Mouse (Mus musculus) C2C12 (cell line): ENCODE measurements around the gene Kif4. TPM values are rescaled to one million over a fixed set of nuclear protein-coding genes. Genes with fewer than 3 reads are reported as not detected.

Experiments used
- H3K27me3 ChIP-seq: one replicate; pipeline ENCODE4 v1.6.1; 2011; ENCODE audit not compliant: control insufficient read depth, insufficient read depth, insufficient read length
- H3K36me3 ChIP-seq: one replicate; pipeline ENCODE4 v1.6.1; 2011; ENCODE audit not compliant: control insufficient read depth, insufficient read depth
- H3K4me3 ChIP-seq: one replicate; pipeline ENCODE4 v1.5.1; 2011; ENCODE audit warnings: mild to moderate bottlenecking, control low read depth; ENCODE audit not compliant: poor library complexity, insufficient read depth, severe bottlenecking
- H3K79me2 ChIP-seq: one replicate; pipeline ENCODE4 v1.6.1; 2011; ENCODE audit not compliant: control insufficient read depth, insufficient read depth
- H3K79me3 ChIP-seq: one replicate; pipeline ENCODE4 v1.6.1; 2011; ENCODE audit warnings: low read depth, control low read depth
- H3ac ChIP-seq: one replicate; pipeline ENCODE3; 2011; ENCODE audit warnings: low read depth; ENCODE audit not compliant: control insufficient read depth, insufficient read length
- CEBPB ChIP-seq: IDR thresholded peaks from one replicate; pipeline ENCODE4 v1.6.1; 2011; ENCODE audit warnings: low read depth, mild to moderate bottlenecking, control low read depth, moderate library complexity
- CTCF ChIP-seq: IDR thresholded peaks from one replicate; pipeline ENCODE4 v1.5.1; 2011; ENCODE audit not compliant: control insufficient read depth, insufficient read depth, insufficient read length
- FOSL1 ChIP-seq: IDR thresholded peaks from one replicate; pipeline ENCODE4 v1.8.0; 2011; ENCODE audit warnings: mild to moderate bottlenecking, low read length; ENCODE audit not compliant: poor library complexity, insufficient read depth, severe bottlenecking
- MAX ChIP-seq: IDR thresholded peaks from one replicate; pipeline ENCODE4 v1.6.1; 2011; ENCODE audit warnings: mild to moderate bottlenecking, control low read depth
- MYOD1 ChIP-seq: IDR thresholded peaks from one replicate; pipeline ENCODE4 v1.6.1; 2011; ENCODE audit warnings: low read depth; ENCODE audit not compliant: control insufficient read depth, insufficient read length
- MYOG ChIP-seq: IDR thresholded peaks from one replicate; pipeline ENCODE4 v1.6.1; 2011; ENCODE audit not compliant: control insufficient read depth, insufficient read length; ENCODE audit errors: extremely low read depth
- USF1 ChIP-seq: IDR thresholded peaks from one replicate; pipeline ENCODE4 v1.6.1; 2011; ENCODE audit warnings: low read depth, mild to moderate bottlenecking, control low read depth, moderate library complexity
- long read RNA-seq, 2 experiments: library from polyadenylated mRNA; unstranded; transcript quantifications; one replicate each; pipeline ENCODE4 v2.0.0; 2019 to 2020
- polyA plus RNA-seq: library from polyadenylated mRNA; unstranded; fragments of >200 nt; fragmentation: generic; extraction: Trizol; gene quantifications from one replicate; pipeline ENCODE4 v1.2.1, GENCODE M21; 2012; ENCODE audit warnings: missing spikeins

Gene Kif4
- polyA plus RNA-seq, result 14.2 TPM
- long read RNA-seq, experiment 1, full-length matches to known transcripts, result 1 of 10 reads
- long read RNA-seq, experiment 1, partial matches to known transcripts, result 8 of 10 reads
- long read RNA-seq, experiment 1, other reads (novel, unspliced or antisense), result 1 of 10 reads
- long read RNA-seq, experiment 2, full-length matches to known transcripts, result 127 of 184 reads
- long read RNA-seq, experiment 2, partial matches to known transcripts, result 19 of 184 reads
- long read RNA-seq, experiment 2, other reads (novel, unspliced or antisense), result 38 of 184 reads

- Histone ChIP-seq H3K4me3 (peak within 1 kb of the TSS; percentile 60), H3K36me3 (peaks cover 17% of the 10 kb centered on the region), H3ac (peak within 1 kb of the TSS; percentile 83), H3K79me3 (peaks cover 41% of the 10 kb centered on the region), H3K79me2 (peaks cover 53% of the 10 kb centered on the region), H3K27me3 (no peaks in the 10 kb centered on the region)
- TF ChIP-seq MYOD1 (no peak), CEBPB (no peak), USF1 (no peak), FOSL1 (no peak), MAX (no peak), CTCF (no peak), MYOG (no peak)
Observed at GRCm38 (mm10) chrX:100625546-100625801, at the start of gene Kif4. Gene Kif4, plus strand, starts transcription at chrX:100625737.

- H3K27me3 ChIP-seq, result peaks cover 5% of the 10 kb centered on the region
- TF ChIP-seq MYOG, result no peak
- no peak for TF ChIP-seq MYOD1
- no peak for TF ChIP-seq CTCF
- TF ChIP-seq MAX, result no peak
- TF ChIP-seq CEBPB, result no peak
- TF ChIP-seq FOSL1, result no peak
- no peak for TF ChIP-seq USF1
Observed at GRCm38 (mm10) chrX:100594791-100595190, 30.7 kb upstream of the Kif4 start, which contains the start of gene P2ry4. Gene P2ry4, minus strand, starts transcription at chrX:100594869.

GRCm38 (mm10) chrX:100597439-100597838, 28.1 kb upstream of the Kif4 start:
- Histone ChIP-seq H3ac (no peak overlapping the region), H3K27me3 (peaks cover 5% of the 10 kb centered on the region), H3K79me2 (no peaks in the 10 kb centered on the region), H3K4me3 (no peak overlapping the region), H3K79me3 (no peaks in the 10 kb centered on the region), H3K36me3 (no peaks in the 10 kb centered on the region)
- TF ChIP-seq MAX, result no peak
- no peak for TF ChIP-seq MYOD1
- TF ChIP-seq MYOG, result no peak
- TF ChIP-seq USF1, result no peak
- no peak for TF ChIP-seq CEBPB
- TF ChIP-seq CTCF, result no peak
- TF ChIP-seq FOSL1, result no peak

More at GRCm38 (mm10) chrX:100594791-100595190, 30.7 kb upstream of the Kif4 start, which contains the start of gene P2ry4:
- Histone ChIP-seq H3ac (no peak within 1 kb of the TSS), H3K79me3 (no peaks in the 10 kb centered on the region), H3K79me2 (no peaks in the 10 kb centered on the region), H3K36me3 (no peaks in the 10 kb centered on the region), H3K4me3 (no peak within 1 kb of the TSS)

GRCm38 (mm10) chrX:100599755-100600154, 25.8 kb upstream of the Kif4 start:
- H3ac ChIP-seq, result no peak overlapping the region
- H3K27me3 ChIP-seq, result no peaks in the 10 kb centered on the region
- TF ChIP-seq CEBPB, result no peak
- TF ChIP-seq MAX, result no peak
- no peak for TF ChIP-seq CTCF
- TF ChIP-seq USF1, result no peak
- TF ChIP-seq MYOG, result no peak
- TF ChIP-seq MYOD1, result no peak
- no peak for TF ChIP-seq FOSL1
- H3K36me3 ChIP-seq, result no peaks in the 10 kb centered on the region
- no peak overlapping the region for H3K4me3 ChIP-seq
- no peaks in the 10 kb centered on the region for H3K79me2 ChIP-seq
- no peaks in the 10 kb centered on the region for H3K79me3 ChIP-seq

GRCm38 (mm10) chrX:100605314-100605713, 20.2 kb upstream of the Kif4 start, which contains the start of gene Arr3:
Gene Arr3, plus strand, starts transcription at chrX:100605497.
- Histone ChIP-seq H3ac (no peak within 1 kb of the TSS), H3K4me3 (no peak within 1 kb of the TSS), H3K36me3 (no peaks in the 10 kb centered on the region), H3K79me2 (no peaks in the 10 kb centered on the region), H3K79me3 (no peaks in the 10 kb centered on the region), H3K27me3 (no peaks in the 10 kb centered on the region)
- no peak for TF ChIP-seq USF1
- no peak for TF ChIP-seq CTCF

- Histone ChIP-seq H3K79me2 (no peaks in the 10 kb centered on the region), H3K27me3 (no peaks in the 10 kb centered on the region), H3ac (no peak overlapping the region), H3K4me3 (no peak overlapping the region), H3K36me3 (peaks cover 7% of the 10 kb centered on the region), H3K79me3 (no peaks in the 10 kb centered on the region)
- TF ChIP-seq FOSL1 (no peak), MAX (no peak), CEBPB (no peak), MYOD1 (no peak), MYOG (no peak), CTCF (no peak), USF1 (no peak)
Observed at GRCm38 (mm10) chrX:100618488-100618887, 7.0 kb upstream of the Kif4 start.
